Mouse (Mus musculus): Measurements from ENCODE around the gene Aldh16a1. TPM values are rescaled to one million over a fixed set of nuclear protein-coding genes. Genes with fewer than 3 reads are reported as not detected.
A peak's percentile ranks its signal among the peaks of the same experiment; 100 is the strongest.

Gene Aldh16a1
- polyA plus RNA-seq, 1 experiment from 2014 or later, result 39.6 TPM

MicroRNAs encoded within 50 kb of the gene (microRNA counts, 519-probe panel; counts per million panel counts)
- microRNA mmu-miR-150, result 2,761 counts per million, percentile 12 among the panel's probes with 10 or more counts

Small RNA genes lying within 50 kb of the gene (microRNA-seq; reads per million reads assigned to microRNA genes)
- gene Mir150, result 10.8 reads per million, percentile 25 among the genes with 10 or more reads in this experiment
- gene Mir5121, result 9.7 reads per million, percentile 23 among the genes with 10 or more reads in this experiment
- not detected for gene Mir7055

Other genes starting within 250 kb of the Aldh16a1 start
- gene Ap2a1, start 225.1 kb downstream of the Aldh16a1 start, polyA plus RNA-seq (2016; fragmentation: Nextera tagmentation; extraction: Ambion mirVana), result 74.5 and 77.2 TPM in 2 replicates
- gene Tsks, start 211.4 kb downstream of the Aldh16a1 start, polyA plus RNA-seq (2016; fragmentation: Nextera tagmentation; extraction: Ambion mirVana), result 0.19 TPM in 1 of 2 replicates, not detected in the other
- 10.7 and 11.5 TPM in 2 replicates for gene Cpt1c, start 179.7 kb downstream of the Aldh16a1 start, polyA plus RNA-seq (2016; fragmentation: Nextera tagmentation; extraction: Ambion mirVana)
- gene Prmt1, start 168.0 kb downstream of the Aldh16a1 start, polyA plus RNA-seq (2016; fragmentation: Nextera tagmentation; extraction: Ambion mirVana), result 377 and 394 TPM in 2 replicates
- 59.5 and 60.8 TPM in 2 replicates for gene Irf3, start 156.9 kb downstream of the Aldh16a1 start, polyA plus RNA-seq (2016; fragmentation: Nextera tagmentation; extraction: Ambion mirVana)
- gene Bcl2l12, start 155.9 kb downstream of the Aldh16a1 start, polyA plus RNA-seq (2016; fragmentation: Nextera tagmentation; extraction: Ambion mirVana), result 42.1 and 42.5 TPM in 2 replicates
- gene Scaf1, start 138.2 kb downstream of the Aldh16a1 start, polyA plus RNA-seq (2016; fragmentation: Nextera tagmentation; extraction: Ambion mirVana), result 37.0 and 41.2 TPM in 2 replicates
- gene Rras, start 136.6 kb downstream of the Aldh16a1 start, polyA plus RNA-seq (2016; fragmentation: Nextera tagmentation; extraction: Ambion mirVana), result 79.3 and 79.4 TPM in 2 replicates
- gene Prr12, start 101.7 kb downstream of the Aldh16a1 start, polyA plus RNA-seq (2016; fragmentation: Nextera tagmentation; extraction: Ambion mirVana), result 7.1 and 7.2 TPM in 2 replicates
- 43.3 and 45.7 TPM in 2 replicates for gene Nosip, start 92.2 kb downstream of the Aldh16a1 start, polyA plus RNA-seq (2016; fragmentation: Nextera tagmentation; extraction: Ambion mirVana)
- 13.6 and 14.0 TPM in 2 replicates for gene Prrg2, start 91.9 kb downstream of the Aldh16a1 start, polyA plus RNA-seq (2016; fragmentation: Nextera tagmentation; extraction: Ambion mirVana)
- gene Rcn3, start 62.4 kb downstream of the Aldh16a1 start, polyA plus RNA-seq (2016; fragmentation: Nextera tagmentation; extraction: Ambion mirVana), result 290 and 291 TPM in 2 replicates
- gene Fcgrt, start 50.7 kb downstream of the Aldh16a1 start, polyA plus RNA-seq (2016; fragmentation: Nextera tagmentation; extraction: Ambion mirVana), result 28.1 and 28.3 TPM in 2 replicates
- gene Rps11, start 30.1 kb downstream of the Aldh16a1 start, polyA plus RNA-seq (2016; fragmentation: Nextera tagmentation; extraction: Ambion mirVana), result 1,003 and 1,022 TPM in 2 replicates
- 868 and 880 TPM in 2 replicates for gene Rpl13a, start 25.8 kb downstream of the Aldh16a1 start, polyA plus RNA-seq (2016; fragmentation: Nextera tagmentation; extraction: Ambion mirVana)
- gene Gm45713, start 18.4 kb downstream of the Aldh16a1 start, polyA plus RNA-seq (2016; fragmentation: Nextera tagmentation; extraction: Ambion mirVana), result 0.22 and 0.50 TPM in 2 replicates
- 1.1 and 1.2 TPM in 2 replicates for gene Flt3l, start 18.2 kb downstream of the Aldh16a1 start, polyA plus RNA-seq (2016; fragmentation: Nextera tagmentation; extraction: Ambion mirVana)
- 81.3 and 86.2 TPM in 2 replicates for gene Pih1d1, start 281 bp downstream of the Aldh16a1 start, polyA plus RNA-seq (2016; fragmentation: Nextera tagmentation; extraction: Ambion mirVana)
- gene Slc17a7, start 9.4 kb upstream of the Aldh16a1 start, polyA plus RNA-seq (2016; fragmentation: Nextera tagmentation; extraction: Ambion mirVana), result 2.6 and 3.8 TPM in 2 replicates
- gene Gfy, start 25.0 kb upstream of the Aldh16a1 start, polyA plus RNA-seq (2016; fragmentation: Nextera tagmentation; extraction: Ambion mirVana), result not detected in 2 replicates
- gene Pth2, start 26.4 kb upstream of the Aldh16a1 start, polyA plus RNA-seq (2016; fragmentation: Nextera tagmentation; extraction: Ambion mirVana), result 0.40 TPM in 1 of 2 replicates, not detected in the other
- 0.62 and 0.70 TPM in 2 replicates for gene Ccdc155, start 50.3 kb upstream of the Aldh16a1 start, polyA plus RNA-seq (2016; fragmentation: Nextera tagmentation; extraction: Ambion mirVana)
- 0.99 and 1.5 TPM in 2 replicates for gene Dkkl1, start 57.6 kb upstream of the Aldh16a1 start, polyA plus RNA-seq (2016; fragmentation: Nextera tagmentation; extraction: Ambion mirVana)
- gene Tead2, start 61.2 kb upstream of the Aldh16a1 start, polyA plus RNA-seq (2016; fragmentation: Nextera tagmentation; extraction: Ambion mirVana), result 131 and 138 TPM in 2 replicates
- 1.2 and 1.4 TPM in 2 replicates for gene Cd37, start 84.5 kb upstream of the Aldh16a1 start, polyA plus RNA-seq (2016; fragmentation: Nextera tagmentation; extraction: Ambion mirVana)
- gene Slc6a16, start 86.5 kb upstream of the Aldh16a1 start, polyA plus RNA-seq (2016; fragmentation: Nextera tagmentation; extraction: Ambion mirVana), result 0.37 TPM in 2 replicates
- not detected in 2 replicates for gene Slc6a21, start 122.9 kb upstream of the Aldh16a1 start, polyA plus RNA-seq (2016; fragmentation: Nextera tagmentation; extraction: Ambion mirVana)
- 15.2 and 15.4 TPM in 2 replicates for gene Trpm4, start 179.2 kb upstream of the Aldh16a1 start, polyA plus RNA-seq (2016; fragmentation: Nextera tagmentation; extraction: Ambion mirVana)
- 25.5 and 26.9 TPM in 2 replicates for gene Hrc, start 180.7 kb upstream of the Aldh16a1 start, polyA plus RNA-seq (2016; fragmentation: Nextera tagmentation; extraction: Ambion mirVana)
- 2.6 and 3.3 TPM in 2 replicates for gene Ppfia3, start 212.4 kb upstream of the Aldh16a1 start, polyA plus RNA-seq (2016; fragmentation: Nextera tagmentation; extraction: Ambion mirVana)
- gene Lin7b, start 216.0 kb upstream of the Aldh16a1 start, polyA plus RNA-seq (2016; fragmentation: Nextera tagmentation; extraction: Ambion mirVana), result 0.82 and 1.1 TPM in 2 replicates
- gene Snrnp70, start 241.2 kb upstream of the Aldh16a1 start, polyA plus RNA-seq (2016; fragmentation: Nextera tagmentation; extraction: Ambion mirVana), result 169 and 173 TPM in 2 replicates